Mouse (Mus musculus) spleen, adult 2 months (tissue): Measurements from ENCODE around the gene Psmd8.

Source experiments
- CTCF ChIP-seq: fragments of 200-500 bp; IDR thresholded peaks from 2 replicates; pipeline ENCODE4 v1.5.1; 2011; ENCODE audit warnings: mild to moderate bottlenecking, inconsistent platforms; ENCODE audit not compliant: insufficient read depth, insufficient read length, insufficient replicate concordance; ENCODE audit errors: extremely low read depth
- POLR2A ChIP-seq: fragments of 200-500 bp; IDR thresholded peaks from 2 replicates; pipeline ENCODE4 v1.6.1; 2011; ENCODE audit warnings: low read depth, low read length, inconsistent platforms

- TF ChIP-seq CTCF (no peak), POLR2A (no peak)
Measured at GRCm38 (mm10) chr7:29154018-29154720, 26.3 kb downstream of the Psmd8 start.
